Mouse (Mus musculus) hindbrain, postnatal 0 days (tissue): ENCODE measurements at regions not wholly inside any gene's neighbourhood (a gene's known extent, or its start where the extent isn't known, plus 50 kb on each side); places are given as distances from the start of the nearest gene placed in this dataset.
A peak's percentile ranks its signal among the peaks of the same experiment; 100 is the strongest.

ENCODE experiments used
- ATAC-seq: fragments of 200-750 bp; cut with Nextera tagmentation; 2 replicates; pipeline ENCODE4 v1.8.0; 2017; ENCODE audit warnings: mild to moderate bottlenecking, moderate TSS enrichment, moderate library complexity
- DNase-seq: peaks from one replicate; pipeline ENCODE4 v3.0.0-alpha.2; 2015; ENCODE audit warnings: low spot score
- H3K27ac ChIP-seq: fragments of 300-500 bp; sonication (generic); 2 replicates; pipeline ENCODE4 v1.5.1; 2014; ENCODE audit warnings: mild to moderate bottlenecking
- H3K27me3 ChIP-seq: fragments of 300-500 bp; sonication (generic); 2 replicates; pipeline ENCODE4 v1.6.1; 2014; ENCODE audit warnings: low read length, mixed read lengths; ENCODE audit not compliant: insufficient read depth
- H3K36me3 ChIP-seq: fragments of 300-500 bp; sonication (generic); 2 replicates; pipeline ENCODE4 v1.6.1; 2014; ENCODE audit warnings: low read length, mixed read lengths; ENCODE audit not compliant: insufficient read depth
- H3K4me1 ChIP-seq: fragments of 300-500 bp; sonication (generic); 2 replicates; pipeline ENCODE4 v1.6.1; 2014; ENCODE audit warnings: antibody characterized with exemption, low read length, mixed read lengths; ENCODE audit not compliant: insufficient read depth
- H3K4me2 ChIP-seq: fragments of 300-500 bp; sonication (generic); 2 replicates; pipeline ENCODE4 v1.6.1; 2014; ENCODE audit warnings: low read depth, mild to moderate bottlenecking, low read length, moderate library complexity, mixed read lengths
- H3K4me3 ChIP-seq: fragments of 300-500 bp; sonication (generic); 2 replicates; pipeline ENCODE4 v1.5.1; 2014; ENCODE audit warnings: low read length
- H3K9ac ChIP-seq: fragments of 300-500 bp; sonication (generic); replicated peaks from 2 replicates; pipeline ENCODE4 v1.6.1; 2014; ENCODE audit warnings: mild to moderate bottlenecking, low read length, moderate library complexity, mixed read lengths
- H3K9me3 ChIP-seq: fragments of 300-500 bp; sonication (generic); 2 replicates; pipeline ENCODE4 v1.6.1; 2016; ENCODE audit warnings: low read length, mixed read lengths
- CTCF ChIP-seq: IDR thresholded peaks from 2 replicates; pipeline ENCODE4 v1.5.1; 2016; ENCODE audit warnings: antibody characterized with exemption, control low read depth, low read depth
- WGBS: fragments of 180-500 bp; shearing (Covaris S2); extraction: QIAGEN DNeasy Blood & Tissue Kit; methylation state at CpG from one replicate; pipeline ENCODE4 v1.1.7; 2014; 5-methylcytosine and 5-hydroxymethylcytosine counted together

DNA sequence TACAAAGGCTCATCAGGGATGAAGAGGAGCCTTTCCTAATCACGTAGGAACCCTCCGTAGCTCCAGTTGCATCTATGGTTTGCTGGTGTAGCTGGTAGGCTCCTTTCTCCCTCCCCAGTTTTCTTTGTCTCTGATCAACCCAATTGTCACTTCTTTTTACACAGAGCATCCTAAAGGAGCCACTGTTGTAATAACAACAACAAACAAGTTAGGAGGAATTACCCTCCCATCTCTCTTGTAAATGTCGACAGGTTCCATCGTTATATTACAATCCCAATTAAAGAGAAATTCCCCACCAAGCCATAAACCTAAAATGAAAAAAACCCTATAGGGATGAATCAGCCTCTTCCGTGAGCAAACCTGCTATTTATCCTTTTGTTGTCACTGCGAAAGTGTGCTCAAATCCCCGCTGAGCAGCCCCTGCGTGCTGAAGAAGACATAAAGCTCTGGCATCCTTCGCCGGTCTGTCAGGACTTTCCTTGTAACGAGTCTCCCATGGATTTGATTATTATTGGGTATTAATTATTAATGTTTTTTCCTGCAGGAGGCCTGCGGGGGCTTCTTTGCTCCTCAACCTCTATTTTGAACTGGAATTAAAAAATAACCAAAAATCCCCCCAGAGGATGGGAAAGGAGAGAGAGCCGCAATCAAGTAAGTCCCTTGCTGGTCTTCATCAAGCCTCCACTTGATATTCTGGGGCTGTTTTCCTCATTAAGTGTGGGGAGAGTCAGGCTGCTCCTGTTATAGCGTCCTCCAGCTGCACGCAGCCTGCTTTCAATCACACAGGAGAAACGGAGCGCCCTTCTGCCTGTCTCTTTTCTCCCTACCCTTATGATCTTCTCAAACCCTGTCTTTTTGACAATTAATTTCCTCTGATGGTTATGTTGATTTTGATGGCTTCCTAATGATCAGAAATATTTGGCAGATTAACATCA, 619.1 kb upstream of the Camk1g start:
- DNase-seq (peak; percentile 54), ATAC-seq (peak; percentile 55; the same call in 1 of the 2 replicates)
- H3K27me3 ChIP-seq: no peaks in the 10 kb centered on the region
- H3K4me1 ChIP-seq: 0 out of 2 replicates have a peak, but pooled peaks cover 6% of the 10 kb centered on the region
- H3K9ac ChIP-seq: no peak overlapping the region
- no peaks in the 10 kb centered on the region for H3K36me3 ChIP-seq
- H3K9me3 ChIP-seq: no peaks in the 10 kb centered on the region
- H3K4me2 ChIP-seq: peak overlapping the region; percentile 35
- H3K4me3 ChIP-seq: no peak overlapping the region
- WGBS: 18% methylated on average over 17 of the region's 17 CpGs
- no peak overlapping the region for H3K27ac ChIP-seq
- no peak for TF ChIP-seq CTCF

DNA sequence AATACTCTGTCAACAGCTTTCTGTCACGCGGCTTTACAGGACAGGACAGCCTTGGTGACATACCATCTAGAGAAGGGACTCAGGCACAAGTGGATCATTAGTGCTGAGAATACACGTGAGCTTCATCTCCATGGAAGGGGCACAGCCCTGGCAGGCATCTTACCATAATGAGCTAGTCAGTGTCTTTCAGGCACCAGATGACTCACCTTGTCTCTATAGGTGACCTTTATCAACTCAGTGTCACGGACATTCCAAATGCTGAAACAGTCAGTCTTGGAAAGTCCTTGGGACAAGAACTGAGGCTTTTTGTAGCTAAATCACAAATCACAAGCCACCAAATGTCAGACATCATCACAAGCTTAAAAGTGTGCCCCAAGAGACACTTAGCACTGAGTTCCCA, 610.5 kb upstream of the Camk1g start:
- WGBS: 79% methylated on average over 4 of the region's 4 CpGs
- no peak for TF ChIP-seq CTCF
- Histone ChIP-seq H3K27me3 (no peaks in the 10 kb centered on the region), H3K36me3 (no peaks in the 10 kb centered on the region), H3K4me3 (no peak overlapping the region), H3K4me2 (no peak overlapping the region), H3K9me3 (no peaks in the 10 kb centered on the region), H3K9ac (no peak overlapping the region), H3K4me1 (no peaks in the 10 kb centered on the region), H3K27ac (no peak overlapping the region)
- DNase-seq (no peak), ATAC-seq (no peak)

- H3K9me3 ChIP-seq: no peaks in the 10 kb centered on the region
- DNase-seq (no peak), ATAC-seq (no peak)
- 68% methylated on average over 1 of the region's 1 CpGs for WGBS
- no peaks in the 10 kb centered on the region for H3K4me1 ChIP-seq
- no peak overlapping the region for H3K4me3 ChIP-seq
- no peak for TF ChIP-seq CTCF
- no peaks in the 10 kb centered on the region for H3K27me3 ChIP-seq
- H3K27ac ChIP-seq: no peak overlapping the region
- no peak overlapping the region for H3K4me2 ChIP-seq
- H3K9ac ChIP-seq: no peak overlapping the region
- H3K36me3 ChIP-seq: no peaks in the 10 kb centered on the region
Measured at GRCm38 (mm10) chr1:193971537-193971936, 601.4 kb upstream of the Camk1g start.

DNA sequence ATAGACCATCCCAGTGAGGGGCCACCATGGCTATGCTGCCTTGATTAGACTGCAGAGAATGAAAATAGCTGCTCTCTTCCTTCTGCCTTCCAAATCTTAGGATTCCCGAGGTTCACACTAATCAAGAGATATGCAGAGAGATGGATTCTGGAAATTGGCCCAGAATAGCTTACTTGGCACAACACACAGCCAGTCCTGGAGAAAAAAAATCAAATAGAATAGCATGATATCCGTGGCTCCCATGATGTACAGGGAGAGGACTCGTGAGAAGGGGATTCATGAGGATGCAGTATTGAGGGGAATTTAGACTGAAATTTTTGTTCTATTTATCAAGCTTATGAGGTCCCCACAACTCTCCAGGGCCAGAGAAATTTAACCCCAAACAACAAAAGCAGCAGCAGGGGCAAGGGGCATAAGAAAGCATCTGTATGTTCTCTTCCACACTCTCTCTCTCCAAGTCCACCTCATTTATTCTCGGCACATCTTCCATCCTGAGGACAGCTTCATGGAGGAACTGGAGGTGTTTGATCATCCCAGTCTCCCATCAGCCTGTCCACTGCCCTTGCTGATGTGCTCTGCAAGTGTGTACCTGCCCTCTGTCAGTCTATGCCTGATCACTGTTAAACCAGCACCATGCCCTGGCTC, 599.3 kb upstream of the Camk1g start:
- no peak overlapping the region for H3K27ac ChIP-seq
- DNase-seq (no peak), ATAC-seq (no peak)
- no peaks in the 10 kb centered on the region for H3K36me3 ChIP-seq
- H3K4me3 ChIP-seq: no peak overlapping the region
- no peaks in the 10 kb centered on the region for H3K9me3 ChIP-seq
- no peak overlapping the region for H3K9ac ChIP-seq
- no peak overlapping the region for H3K4me2 ChIP-seq
- 42% methylated on average over 4 of the region's 4 CpGs for WGBS
- no peaks in the 10 kb centered on the region for H3K27me3 ChIP-seq
- no peak for TF ChIP-seq CTCF
- H3K4me1 ChIP-seq: no peaks in the 10 kb centered on the region

- WGBS: 62% methylated on average over 4 of the region's 4 CpGs
- no peak for TF ChIP-seq CTCF
Measured at GRCm38 (mm10) chr1:193967957-193968926, 598.1 kb upstream of the Camk1g start.

DNA sequence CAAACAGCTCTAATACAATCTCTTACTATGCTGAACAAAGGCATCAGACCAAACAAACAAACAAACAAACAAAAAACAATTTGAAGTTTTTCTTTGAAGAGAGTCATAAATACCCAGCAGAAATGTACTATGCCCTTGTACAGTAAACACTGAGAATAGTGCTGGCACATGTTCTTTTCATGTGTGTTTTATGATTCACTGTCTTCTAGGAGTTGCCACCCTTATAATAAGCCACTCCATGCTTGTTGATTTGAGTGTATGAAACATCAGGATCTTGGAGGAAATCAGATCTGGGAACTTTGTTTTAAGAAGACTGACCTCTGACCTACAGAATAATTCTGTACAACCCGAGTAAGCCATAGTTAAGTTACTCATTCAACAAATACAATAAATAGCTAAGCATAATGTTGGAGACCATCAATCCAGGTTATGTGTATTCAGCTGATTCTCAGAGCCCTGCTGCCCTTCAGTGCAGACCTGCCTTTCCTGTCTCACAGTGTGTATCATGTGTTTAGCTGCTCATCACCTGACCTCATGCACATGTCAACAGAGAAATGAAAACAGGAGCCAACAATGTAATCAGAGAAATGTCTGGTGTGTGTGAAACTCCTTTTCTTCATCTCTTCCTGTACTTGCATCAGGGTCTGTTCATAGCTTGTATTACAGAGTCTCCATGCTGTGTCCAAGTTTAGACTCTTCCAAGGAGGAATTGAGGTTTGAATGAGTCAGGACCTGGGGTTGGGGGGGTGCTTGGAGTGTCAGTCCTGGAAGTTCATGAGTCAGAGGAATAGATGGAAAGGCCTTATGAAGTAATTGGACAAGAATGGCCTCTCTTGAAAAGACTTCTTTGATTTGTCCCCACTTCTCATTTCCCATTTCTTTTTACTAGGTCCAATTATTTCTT, 596.8 kb upstream of the Camk1g start:
- Histone ChIP-seq H3K27ac (no peak overlapping the region), H3K4me3 (no peak overlapping the region), H3K36me3 (no peaks in the 10 kb centered on the region), H3K4me2 (no peak overlapping the region), H3K4me1 (no peaks in the 10 kb centered on the region), H3K9ac (no peak overlapping the region), H3K27me3 (no peaks in the 10 kb centered on the region), H3K9me3 (no peaks in the 10 kb centered on the region)
- 54% methylated on average over 1 of the region's 1 CpGs for WGBS
- no peak for TF ChIP-seq CTCF
- DNase-seq: no peak
- no peak for ATAC-seq

More at GRCm38 (mm10) chr1:193967957-193968926, 598.1 kb upstream of the Camk1g start:
- Histone ChIP-seq H3K27ac (no peak overlapping the region), H3K9ac (no peak overlapping the region), H3K4me2 (no peak overlapping the region), H3K36me3 (no peaks in the 10 kb centered on the region), H3K9me3 (no peaks in the 10 kb centered on the region), H3K4me3 (no peak overlapping the region), H3K27me3 (no peaks in the 10 kb centered on the region), H3K4me1 (no peaks in the 10 kb centered on the region)
- DNase-seq: peak; percentile 17
- peak; percentile 38; the same call in 1 of the 2 replicates for ATAC-seq
